Mouse (Mus musculus) E14TG2a.4 (cell line): Measurements from ENCODE around the gene Tube1.

Experiments used
- CTCF ChIP-seq: conservative IDR thresholded peaks from 2 replicates; pipeline ENCODE4 v1.5.1; 2014; ENCODE audit warnings: low read length
- POU5F1 ChIP-seq: IDR thresholded peaks from 2 replicates; pipeline ENCODE4 v1.6.1; 2014; ENCODE audit warnings: low read length, borderline replicate concordance

- no peak for TF ChIP-seq CTCF
- no peak for TF ChIP-seq POU5F1
Observed at GRCm38 (mm10) chr10:39162666-39163484, 29.1 kb downstream of the Tube1 start.
